8 mouse cellular contexts compared by ENCODE assay signal in genomic region chr13:28952576-28953571, GRCm38 (mm10). TPM values are rescaled to one million over a fixed set of nuclear protein-coding genes. Genes with fewer than 3 reads are reported as not detected.
DNase-seq lines count a peak whose midpoint lies in the region; ATAC-seq lines count a peak whose summit lies in the region.

No protein-coding gene starts in this region.

- H3K4me1 ChIP-seq in hindbrain, embryonic 15.5 days (replicated peaks): peaks cover 22% of the 10 kb centered on the region; the same call in 1 of the 2 replicates

- no peaks in the 10 kb centered on the region for H3K9me3 ChIP-seq in hindbrain, embryonic 15.5 days

- DNase-seq in adipocyte (ENCODE audit: low spot score): peak; percentile 85
- peak; percentile 45 to 55 for DNase-seq in cerebellum, postnatal 36 days
- DNase-seq in gastrocnemius, adult 8-10 months (ENCODE audit: low spot score in 2 of 2): peak; percentile 21 to 31
- DNase-seq in left cerebral cortex, adult 18-20 months (ENCODE audit: low spot score in 2 of 2): peak; percentile 45 to 72
- DNase-seq in lung, postnatal 4 days: peak; percentile 68 to 72
- DNase-seq in skeletal muscle tissue, adult 2 months (ENCODE audit: low read depth, low spot score): peak; percentile 38
- no peak for DNase-seq in Muller cell, postnatal 12 days (ENCODE audit: inconsistent ontology term)

- peak overlapping the region; percentile 97 for H3K4me3 ChIP-seq in hindbrain, embryonic 15.5 days

- ATAC-seq in hindbrain, embryonic 15.5 days (ENCODE audit: low FRiP score, low read depth): peak; percentile 66

- H3K27ac ChIP-seq in hindbrain, embryonic 15.5 days (replicated peaks): peak overlapping the region; percentile 99

- H3K27me3 ChIP-seq in hindbrain, embryonic 15.5 days: no peaks in the 10 kb centered on the region

- no peaks in the 10 kb centered on the region for H3K36me3 ChIP-seq in hindbrain, embryonic 15.5 days

- under 1% methylated on average over 98 of the region's 98 CpGs for WGBS in hindbrain, embryonic 15.5 days

- H3K9ac ChIP-seq in hindbrain, embryonic 15.5 days: peak overlapping the region; percentile 100

- peak overlapping the region; percentile 55 for H3K4me2 ChIP-seq in hindbrain, embryonic 15.5 days

RNA-seq across cellular contexts. Expression of gene Sox4, which starts 0.6 kb away (rescaled TPM):
- 1 to 10 TPM; 1.1 to 2.5 (median 1.6) TPM for total RNA-seq in gastrocnemius, adult 8-10 months (2022)
- 147 and 161 TPM in 2 replicates for polyA plus RNA-seq in hindbrain, embryonic 15.5 days (2015; fragmentation: Nextera tagmentation; extraction: Ambion mirVana)
- 10 to 100 TPM; 13.7 to 15.5 TPM for total RNA-seq in left cerebral cortex, adult 18-20 months (2021)

Comparison
In these comparisons a context has a peak if more than half of its experiments do, and no peak if none do; other contexts are left out.
1. RNA of gene Sox4, which starts 0.6 kb away (total RNA-seq): 13.7 to 15.5 TPM in left cerebral cortex, adult 18-20 months; 1.1 to 2.5 TPM in gastrocnemius, adult 8-10 months; every median in the first group is over 4 times any median in the second.